Mouse (Mus musculus): ENCODE data around the gene Hoxd3. TPM values are rescaled to one million over a fixed set of nuclear protein-coding genes. Genes with fewer than 3 reads are reported as not detected.
A peak's percentile ranks its signal among the peaks of the same experiment; 100 is the strongest.

Hoxd3 gene
- polyA plus RNA-seq, 1 experiment: 0.42 TPM

DNA sequence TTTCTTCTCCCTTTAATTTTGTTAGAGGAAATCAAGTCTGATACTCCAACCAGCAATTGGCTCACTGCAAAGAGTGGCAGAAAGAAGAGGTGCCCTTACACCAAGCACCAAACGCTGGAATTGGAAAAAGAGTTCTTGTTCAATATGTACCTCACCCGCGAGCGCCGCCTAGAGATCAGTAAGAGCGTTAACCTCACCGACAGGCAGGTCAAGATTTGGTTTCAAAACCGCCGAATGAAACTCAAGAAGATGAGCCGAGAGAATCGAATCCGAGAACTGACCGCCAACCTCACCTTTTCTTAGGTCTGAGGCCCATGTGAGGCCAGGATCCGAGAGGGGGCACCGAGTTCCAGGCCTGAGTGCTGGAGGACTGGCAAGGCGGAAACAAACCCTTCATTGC, 17.7 kb upstream of the Hoxd3 start:
- H3K4me1 ChIP-seq (ENCODE audit: control insufficient read depth, insufficient read depth, insufficient read length, low read length): peaks cover 5% of the 10 kb centered on the region
- no peaks in the 10 kb centered on the region for H3K36me3 ChIP-seq (ENCODE audit: control insufficient read depth, insufficient read depth, low read length)
- 8% methylated on average over 16 of the region's 16 CpGs for WGBS
- no peak overlapping the region for H3K27ac ChIP-seq (ENCODE audit: insufficient read depth, low read depth, low read length)
- no peak overlapping the region for H3K4me3 ChIP-seq (ENCODE audit: low read depth, low read length)
- peak; percentile 29; the same call in 1 of the 2 replicates for TF ChIP-seq CTCF (IDR thresholded peaks at IDR 0.05; ENCODE audit: extremely low read depth, insufficient read length, insufficient replicate concordance, low read depth, low read length)
- TF ChIP-seq POLR2A (IDR thresholded peaks at IDR 0.05; ENCODE audit: low read depth, low read length): no peak
- H3K27me3 ChIP-seq (ENCODE audit: control insufficient read depth, insufficient read depth, low read length): peaks cover 89% of the 10 kb centered on the region

DNA sequence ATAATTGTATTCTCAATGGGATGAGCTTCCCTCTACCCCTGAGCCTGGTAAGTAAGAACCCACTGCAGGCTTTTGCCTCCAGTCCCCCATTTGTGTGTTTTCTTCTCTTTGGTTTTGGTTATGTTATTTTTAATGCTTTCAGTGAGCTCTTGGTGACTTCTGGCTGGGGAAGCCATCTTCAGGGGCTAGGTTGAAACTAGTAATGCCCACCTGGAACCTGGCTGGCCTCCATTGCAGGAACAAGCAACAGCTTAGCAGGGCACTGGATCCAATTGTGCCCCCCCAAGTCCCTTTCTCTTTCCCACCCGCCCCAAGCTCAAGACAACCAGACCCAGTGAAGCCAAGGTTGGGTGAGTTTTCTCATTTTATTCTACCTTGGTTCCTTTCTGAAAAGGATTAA, 16.3 kb upstream of the Hoxd3 start:
- TF ChIP-seq CTCF (IDR thresholded peaks at IDR 0.05; ENCODE audit: extremely low read depth, insufficient read length, insufficient replicate concordance, low read depth, low read length) (no peak), POLR2A (IDR thresholded peaks at IDR 0.05; ENCODE audit: low read depth, low read length) (no peak)
- Histone ChIP-seq H3K27ac (ENCODE audit: insufficient read depth, low read depth, low read length) (no peak overlapping the region), H3K27me3 (ENCODE audit: control insufficient read depth, insufficient read depth, low read length) (peaks cover 91% of the 10 kb centered on the region), H3K4me3 (ENCODE audit: low read depth, low read length) (no peak overlapping the region), H3K4me1 (ENCODE audit: control insufficient read depth, insufficient read depth, insufficient read length, low read length) (peaks cover 5% of the 10 kb centered on the region), H3K36me3 (ENCODE audit: control insufficient read depth, insufficient read depth, low read length) (no peaks in the 10 kb centered on the region)
- 16% methylated on average over 1 of the region's 1 CpGs for WGBS

DNA sequence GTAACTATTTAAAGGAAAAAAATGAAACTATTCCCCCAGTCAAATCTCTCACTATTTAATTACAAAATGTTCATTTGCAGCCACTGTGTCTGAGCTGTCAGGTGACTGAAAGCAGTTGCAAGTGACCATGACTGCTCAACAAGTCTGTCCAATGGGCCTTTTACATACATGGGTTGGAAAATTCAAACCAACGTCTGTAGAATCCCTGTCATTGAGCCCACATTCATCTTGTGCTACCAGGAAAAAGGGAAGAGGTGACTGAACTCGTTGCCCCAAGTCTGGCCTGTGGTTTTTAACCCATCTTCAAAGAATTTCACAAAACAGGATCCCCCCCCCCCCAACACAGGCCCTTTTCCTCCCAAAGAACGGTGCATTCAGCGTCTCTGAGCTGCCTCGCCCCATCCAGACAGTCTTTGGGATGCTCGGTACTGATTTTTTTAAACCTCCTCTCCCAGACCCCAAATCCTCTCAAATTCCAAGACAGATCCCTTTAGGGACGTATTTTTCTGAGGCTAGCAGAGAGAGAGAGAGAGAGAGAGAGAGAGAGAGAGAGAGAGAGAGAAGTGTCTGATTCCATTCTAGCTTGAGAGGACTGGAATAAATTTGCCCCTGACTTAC, 15.8 kb upstream of the Hoxd3 start:
- Histone ChIP-seq H3K4me1 (ENCODE audit: control insufficient read depth, insufficient read depth, insufficient read length, low read length) (peaks cover 5% of the 10 kb centered on the region), H3K36me3 (ENCODE audit: control insufficient read depth, insufficient read depth, low read length) (no peaks in the 10 kb centered on the region), H3K27me3 (ENCODE audit: control insufficient read depth, insufficient read depth, low read length) (peaks cover 94% of the 10 kb centered on the region), H3K4me3 (ENCODE audit: low read depth, low read length) (no peak overlapping the region), H3K27ac (ENCODE audit: insufficient read depth, low read depth, low read length) (no peak overlapping the region)
- no peak for TF ChIP-seq CTCF (IDR thresholded peaks at IDR 0.05; ENCODE audit: extremely low read depth, insufficient read length, insufficient replicate concordance, low read depth, low read length)
- WGBS: 15% methylated on average over 7 of the region's 7 CpGs

DNA sequence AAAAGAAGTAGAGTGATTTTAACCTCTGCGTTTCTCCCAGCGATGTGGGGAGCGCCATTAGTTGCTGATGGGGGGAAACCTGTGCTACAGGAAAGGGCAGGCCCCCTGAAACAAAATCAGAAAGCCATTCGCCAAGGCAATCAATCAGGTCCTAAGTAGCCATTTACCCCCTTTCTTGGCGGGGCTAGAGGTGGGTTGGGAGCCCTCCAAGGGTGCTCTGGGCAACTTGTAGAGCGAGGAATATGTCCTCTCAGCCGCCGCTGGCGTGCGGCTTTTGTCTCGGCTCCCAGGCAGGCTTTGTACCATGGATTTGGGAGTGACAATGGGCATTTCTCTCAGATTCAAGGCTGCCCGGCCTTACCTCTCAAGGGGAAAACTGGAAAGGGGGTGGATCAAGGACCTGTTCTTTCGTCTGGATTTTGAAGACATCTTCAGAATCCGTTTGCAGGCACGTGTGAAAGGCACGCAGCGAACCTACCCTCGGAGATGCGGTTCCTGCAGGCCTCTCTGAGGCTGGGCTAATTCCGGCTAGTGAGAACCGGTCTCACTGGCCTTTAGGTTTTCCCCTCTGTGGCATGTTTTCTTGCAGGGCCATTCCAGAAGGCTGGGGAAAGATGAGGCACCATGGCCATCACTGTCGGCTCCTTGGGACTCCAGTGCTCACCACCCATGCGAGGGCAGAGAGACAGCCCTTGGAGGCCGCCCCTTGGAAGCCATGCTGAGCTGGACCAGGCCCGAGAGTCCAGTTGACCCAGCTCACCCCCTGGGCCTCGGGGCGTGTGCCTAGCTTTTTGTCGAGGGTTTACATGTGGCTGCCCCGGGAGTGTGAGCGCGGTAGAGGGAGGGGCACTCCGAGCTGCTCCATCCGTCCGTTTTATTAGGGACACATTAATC, 15.0 kb upstream of the Hoxd3 start:
- peaks cover 91% of the 10 kb centered on the region for H3K27me3 ChIP-seq (ENCODE audit: control insufficient read depth, insufficient read depth, low read length)
- H3K4me1 ChIP-seq (ENCODE audit: control insufficient read depth, insufficient read depth, insufficient read length, low read length): peaks cover 5% of the 10 kb centered on the region
- TF ChIP-seq CTCF (IDR thresholded peaks at IDR 0.05; ENCODE audit: extremely low read depth, insufficient read length, insufficient replicate concordance, low read depth, low read length) (no peak), POLR2A (IDR thresholded peaks at IDR 0.05; ENCODE audit: low read depth, low read length) (no peak)
- H3K36me3 ChIP-seq (ENCODE audit: control insufficient read depth, insufficient read depth, low read length): no peaks in the 10 kb centered on the region
- H3K4me3 ChIP-seq (ENCODE audit: low read depth, low read length): no peak overlapping the region
- WGBS: 7% methylated on average over 34 of the region's 34 CpGs
- H3K27ac ChIP-seq (ENCODE audit: insufficient read depth, low read depth, low read length): no peak overlapping the region

DNA sequence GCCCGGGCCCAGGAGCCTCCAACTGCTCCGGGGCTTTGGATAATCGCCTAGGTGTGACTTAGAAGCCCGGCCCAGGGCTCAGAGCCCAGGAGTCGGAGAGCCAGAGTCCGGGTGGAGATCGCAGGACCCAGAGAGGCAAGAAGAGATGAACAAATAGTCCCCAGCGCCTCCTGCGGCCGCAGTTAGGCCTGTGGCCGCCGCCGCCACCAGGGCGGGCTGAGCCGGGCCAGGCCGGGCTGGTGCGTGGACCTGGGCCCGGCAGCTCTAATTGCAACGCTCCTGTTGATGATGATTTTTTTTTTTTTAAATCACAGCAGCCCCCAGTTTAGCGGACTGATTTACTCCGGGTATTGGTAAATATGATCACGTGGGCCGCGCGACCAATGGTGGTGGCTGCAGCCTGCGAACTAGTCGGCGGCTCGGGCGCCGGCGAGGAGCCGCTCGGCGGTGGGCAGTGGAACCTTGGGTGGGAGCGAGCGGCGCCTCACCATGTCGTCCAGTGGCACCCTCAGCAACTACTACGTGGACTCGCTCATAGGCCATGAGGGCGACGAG, 14.1 kb upstream of the Hoxd3 start, which contains the start of gene Hoxd9:
TSS of gene Hoxd9 (plus strand) at position 161 of the 555 bp plus-strand sequence.
- peaks cover 86% of the 10 kb centered on the region for H3K27me3 ChIP-seq (ENCODE audit: control insufficient read depth, insufficient read depth, low read length)
- WGBS: 1% methylated on average over 43 of the region's 43 CpGs
- TF ChIP-seq POLR2A (IDR thresholded peaks at IDR 0.05; ENCODE audit: low read depth, low read length) (no peak), CTCF (IDR thresholded peaks at IDR 0.05; ENCODE audit: extremely low read depth, insufficient read length, insufficient replicate concordance, low read depth, low read length) (no peak)
- H3K27ac ChIP-seq (ENCODE audit: insufficient read depth, low read depth, low read length): no peak within 1 kb of the TSS
- H3K36me3 ChIP-seq (ENCODE audit: control insufficient read depth, insufficient read depth, low read length): no peaks in the 10 kb centered on the region
- H3K4me1 ChIP-seq (ENCODE audit: control insufficient read depth, insufficient read depth, insufficient read length, low read length): peaks cover 5% of the 10 kb centered on the region
- H3K4me3 ChIP-seq (ENCODE audit: low read depth, low read length): peak within 1 kb of the TSS; percentile 62

DNA sequence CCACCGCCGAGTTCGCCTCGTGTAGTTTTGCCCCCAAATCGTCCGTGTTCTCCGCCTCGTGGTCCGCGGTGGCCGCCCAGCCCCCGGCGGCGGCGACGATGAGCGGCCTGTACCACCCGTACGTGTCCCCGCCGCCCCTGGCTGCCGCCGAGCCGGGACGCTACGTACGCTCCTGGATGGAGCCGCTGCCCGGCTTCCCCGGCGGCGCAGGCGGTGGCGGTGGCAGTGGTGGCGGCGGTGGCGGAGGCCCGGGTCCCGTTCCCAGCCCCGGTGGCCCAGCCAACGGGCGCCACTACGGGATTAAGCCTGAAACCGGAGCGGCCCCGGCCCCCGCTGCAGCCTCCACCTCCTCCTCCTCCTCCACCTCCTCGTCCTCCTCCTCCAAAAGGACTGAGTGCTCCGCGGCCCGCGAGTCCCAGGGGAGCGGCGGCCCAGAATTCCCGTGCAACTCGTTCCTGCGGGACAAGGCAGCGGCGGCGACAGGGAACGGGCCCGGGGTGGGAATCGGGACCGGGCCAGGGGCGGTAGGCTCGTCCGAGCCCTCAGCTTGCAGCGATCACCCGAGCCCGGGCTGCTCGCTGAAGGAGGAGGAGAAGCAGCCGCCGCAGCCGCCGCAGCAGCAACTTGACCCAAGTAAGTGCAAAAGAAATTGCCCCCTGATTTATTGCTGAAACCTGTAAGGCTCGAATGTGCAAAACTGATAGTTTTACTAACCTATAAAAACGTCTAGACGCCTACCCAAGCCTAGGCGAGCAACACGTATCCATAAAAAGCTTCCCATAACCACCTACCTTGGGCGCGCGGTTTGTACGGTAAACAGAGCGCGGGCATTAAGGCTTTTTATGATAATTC, 13.3 kb upstream of the Hoxd3 start:
- peaks cover 5% of the 10 kb centered on the region for H3K4me1 ChIP-seq (ENCODE audit: control insufficient read depth, insufficient read depth, insufficient read length, low read length)
- H3K27me3 ChIP-seq (ENCODE audit: control insufficient read depth, insufficient read depth, low read length): peaks cover 82% of the 10 kb centered on the region
- 3% methylated on average over 83 of the region's 86 CpGs for WGBS
- H3K27ac ChIP-seq (ENCODE audit: insufficient read depth, low read depth, low read length): no peak overlapping the region
- peak overlapping the region; percentile 62 for H3K4me3 ChIP-seq (ENCODE audit: low read depth, low read length)
- H3K36me3 ChIP-seq (ENCODE audit: control insufficient read depth, insufficient read depth, low read length): no peaks in the 10 kb centered on the region
- TF ChIP-seq POLR2A (IDR thresholded peaks at IDR 0.05; ENCODE audit: low read depth, low read length) (no peak), CTCF (IDR thresholded peaks at IDR 0.05; ENCODE audit: extremely low read depth, insufficient read length, insufficient replicate concordance, low read depth, low read length) (no peak)

Measured in small intestine, adult 2 months (tissue).